Comparison of ENCODE assay signal across 10 mouse cellular contexts in genomic region chr9:112117632-112118410, GRCm38 (mm10).
DNase-seq lines count a peak whose midpoint lies in the region; ATAC-seq and TF ChIP-seq lines count a peak whose summit lies in the region.
"Had no signal": no experiment of that assay in that cellular context is flagged by ENCODE, and none has a peak within 500 bp of the region (broad histone marks: within the 10 kb centered on the region; RNA-seq: fewer than 3 reads in every experiment).

No protein-coding gene starts in this region.

- 40% methylated on average over 15 of the region's 15 CpGs for WGBS in heart, embryonic 15.5 days
- WGBS in forebrain, embryonic 11.5 days, result 16% methylated on average over 15 of the region's 15 CpGs
- 33% methylated on average over 15 of the region's 15 CpGs for WGBS in limb, embryonic 13.5 days
- WGBS in thymus, adult 2 months, result 89% methylated on average over 15 of the region's 15 CpGs

- peak overlapping the region; percentile 67 for H3K4me2 ChIP-seq in heart, embryonic 15.5 days
- H3K4me2 ChIP-seq in forebrain, embryonic 11.5 days (ENCODE audit: low read depth, low read length, severe bottlenecking), result peak overlapping the region; percentile 53
- H3K4me2 ChIP-seq in limb, embryonic 13.5 days (replicated peaks), result peak overlapping the region; percentile 70

- H3K4me1 ChIP-seq in heart, embryonic 15.5 days (replicated peaks), result peaks cover 11% of the 10 kb centered on the region; the same call in 1 of the 2 replicates
- H3K4me1 ChIP-seq in forebrain, embryonic 11.5 days (replicated peaks; ENCODE audit: control insufficient read depth, insufficient read depth, low read length), result peaks cover 3% of the 10 kb centered on the region; the same call in 1 of the 2 replicates
- H3K4me1 ChIP-seq in limb, embryonic 13.5 days, result peaks cover 18% of the 10 kb centered on the region
- no peaks in the 10 kb centered on the region for H3K4me1 ChIP-seq in thymus, adult 2 months (replicated peaks; ENCODE audit: control insufficient read depth, insufficient read depth, low read length)

- no peak for DNase-seq in heart, adult 9 months (ENCODE audit: low spot score in 2 of 2)
- DNase-seq in R1 (ENCODE audit: low read depth, low spot score), result peak; percentile 62
- no peak for DNase-seq in forebrain, embryonic 11.5 days (ENCODE audit: low spot score)
- DNase-seq in adrenal gland, adult 8-10 months, result no peak
- DNase-seq in thymus, adult 2 months, result no peak
- DNase-seq: spleen, adult 18-20 months had no signal

- no peak for ATAC-seq in heart, embryonic 15.5 days (replicated peaks; ENCODE audit: insufficient number of reproducible peaks, insufficient read depth, low FRiP score, low read depth)
- 0 out of 2 replicates have a peak, but pooled peaks have one; percentile 2 for ATAC-seq in forebrain, embryonic 11.5 days (replicated peaks; ENCODE audit: low FRiP score)
- ATAC-seq in limb, embryonic 13.5 days (ENCODE audit: low FRiP score, low read depth), result no peak
- no peak for ATAC-seq in megakaryocyte progenitor cell, adult 5-6 weeks (replicated peaks; ENCODE audit: poor library complexity)

- no peak for TF ChIP-seq CTCF in thymus, adult 2 months (IDR thresholded peaks at IDR 0.05; ENCODE audit: borderline replicate concordance, control insufficient read depth, extremely low read depth, insufficient read depth, low read length, poor library complexity)

- 0 out of 2 replicates have a peak overlapping the region, but pooled peaks have one; percentile 28 for H3K9ac ChIP-seq in heart, embryonic 15.5 days
- H3K9ac ChIP-seq in forebrain, embryonic 11.5 days (ENCODE audit: low read length), result peak overlapping the region; percentile 53
- H3K9ac ChIP-seq in limb, embryonic 13.5 days, result peak overlapping the region; percentile 55; the same call in 1 of the 2 replicates

- H3K36me3 ChIP-seq in heart, embryonic 15.5 days, result no peaks in the 10 kb centered on the region
- H3K36me3 ChIP-seq in forebrain, embryonic 11.5 days (ENCODE audit: control insufficient read depth, insufficient read depth, low read length), result no peaks in the 10 kb centered on the region
- no peaks in the 10 kb centered on the region for H3K36me3 ChIP-seq in limb, embryonic 13.5 days
- peaks cover 89% of the 10 kb centered on the region for H3K36me3 ChIP-seq in thymus, adult 2 months (ENCODE audit: control insufficient read depth, insufficient read depth, low read length)

- H3K27ac ChIP-seq in heart, embryonic 15.5 days, result no peak overlapping the region
- no peak overlapping the region for H3K27ac ChIP-seq in forebrain, embryonic 11.5 days (ENCODE audit: low read depth, low read length)
- no peak overlapping the region for H3K27ac ChIP-seq in limb, embryonic 13.5 days
- no peak overlapping the region for H3K27ac ChIP-seq in thymus, adult 2 months (ENCODE audit: control insufficient read depth, insufficient read depth, low read length)

- no peak for TF ChIP-seq POLR2A in thymus, adult 2 months (IDR thresholded peaks at IDR 0.05; ENCODE audit: control insufficient read depth, extremely low read depth, insufficient read depth, low read length, poor library complexity)

- no peaks in the 10 kb centered on the region for H3K27me3 ChIP-seq in heart, embryonic 15.5 days
- peaks cover 4% of the 10 kb centered on the region; the same call in 1 of the 2 replicates for H3K27me3 ChIP-seq in forebrain, embryonic 11.5 days (ENCODE audit: control insufficient read depth, insufficient read depth, low read length)
- H3K27me3 ChIP-seq in limb, embryonic 13.5 days, result peaks cover 4% of the 10 kb centered on the region; the same call in 1 of the 2 replicates
- H3K27me3 ChIP-seq in thymus, adult 2 months (ENCODE audit: control insufficient read depth, insufficient read depth, low read length), result no peaks in the 10 kb centered on the region
- H3K27me3 ChIP-seq: CH12.LX had no signal

- peak overlapping the region; percentile 36 for H3K4me3 ChIP-seq in heart, embryonic 15.5 days
- peak overlapping the region; percentile 23 for H3K4me3 ChIP-seq in forebrain, embryonic 11.5 days (ENCODE audit: low read depth, low read length)
- peak overlapping the region; percentile 34 for H3K4me3 ChIP-seq in limb, embryonic 13.5 days
- H3K4me3 ChIP-seq in thymus, adult 2 months (ENCODE audit: control insufficient read depth, insufficient read depth, low read length), result no peak overlapping the region

- H3K9me3 ChIP-seq in heart, embryonic 15.5 days (replicated peaks), result no peaks in the 10 kb centered on the region
- H3K9me3 ChIP-seq in forebrain, embryonic 11.5 days (ENCODE audit: control insufficient read depth, low read length), result no peaks in the 10 kb centered on the region
- no peaks in the 10 kb centered on the region for H3K9me3 ChIP-seq in limb, embryonic 13.5 days
